Mouse (Mus musculus): Measurements from ENCODE around the gene Hoxd1.

Hoxd1 gene

GRCm38 (mm10) chr2:74733317-74733661 lies 29.5 kb upstream of the Hoxd1 start:
- DNase-seq: no peak

- DNase-seq: no peak
Observed at GRCm38 (mm10) chr2:74733765-74734164, 29.0 kb upstream of the Hoxd1 start.

DNA sequence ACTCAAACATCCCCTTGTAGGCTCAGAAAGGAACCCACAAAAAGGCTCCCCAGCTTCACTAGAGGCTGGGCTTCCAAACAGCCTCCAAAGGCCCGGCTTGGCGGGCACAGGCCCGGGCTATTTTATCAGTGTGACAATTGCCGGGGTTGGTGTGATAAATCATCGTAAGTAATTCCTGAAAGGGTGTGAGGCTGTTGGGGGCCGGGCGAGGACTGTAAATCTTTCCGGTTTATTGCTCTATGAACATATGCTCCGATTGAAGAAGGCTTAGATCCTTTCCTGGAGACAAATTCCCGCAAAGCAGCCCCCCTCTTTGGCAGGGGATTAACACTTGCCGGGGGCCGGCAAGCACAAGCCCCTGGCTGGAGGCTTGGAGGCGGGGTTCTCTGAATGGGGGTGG lies 28.3 kb upstream of the Hoxd1 start:
- DNase-seq: no peak

DNA sequence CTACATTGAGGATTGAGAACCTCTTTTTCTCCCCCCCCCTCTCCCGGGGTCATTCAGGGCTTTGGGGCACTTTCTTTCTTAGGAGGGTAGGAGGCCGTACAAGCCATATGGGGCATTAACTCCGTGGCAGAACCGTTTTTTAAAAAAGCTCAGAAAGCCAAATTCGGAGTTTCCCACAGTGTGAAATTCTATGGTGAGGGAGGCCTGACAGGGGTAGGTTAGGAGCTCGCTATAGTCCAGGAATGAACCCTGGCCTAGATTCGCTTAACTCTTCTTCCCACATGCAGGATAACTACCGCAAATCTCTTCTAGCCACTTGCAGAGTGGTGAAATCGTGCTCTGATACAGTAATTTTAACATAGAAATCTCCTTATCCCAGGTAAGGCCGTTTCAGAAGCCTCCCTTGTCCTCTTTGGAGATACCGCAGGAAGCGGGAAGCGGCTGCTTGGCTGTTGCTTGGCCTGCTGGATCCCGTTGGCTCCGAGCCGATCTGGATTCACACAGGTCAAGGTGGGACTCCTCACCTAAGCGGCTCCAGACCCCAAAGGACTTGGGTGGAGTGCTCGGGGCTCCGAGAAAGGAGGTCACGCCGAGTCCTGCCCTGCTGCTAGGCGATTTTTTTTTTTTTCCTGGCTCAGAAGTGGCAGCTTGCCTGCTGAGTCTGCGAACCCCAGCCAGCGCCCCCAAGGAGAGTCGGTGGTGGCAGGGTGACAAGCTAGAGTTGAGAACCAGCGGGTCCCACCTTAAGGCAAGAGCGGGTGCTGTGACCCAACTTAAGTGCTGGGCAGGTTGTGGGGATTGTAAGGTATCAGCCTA lies 27.6 kb upstream of the Hoxd1 start:
- DNase-seq: no peak

DNA sequence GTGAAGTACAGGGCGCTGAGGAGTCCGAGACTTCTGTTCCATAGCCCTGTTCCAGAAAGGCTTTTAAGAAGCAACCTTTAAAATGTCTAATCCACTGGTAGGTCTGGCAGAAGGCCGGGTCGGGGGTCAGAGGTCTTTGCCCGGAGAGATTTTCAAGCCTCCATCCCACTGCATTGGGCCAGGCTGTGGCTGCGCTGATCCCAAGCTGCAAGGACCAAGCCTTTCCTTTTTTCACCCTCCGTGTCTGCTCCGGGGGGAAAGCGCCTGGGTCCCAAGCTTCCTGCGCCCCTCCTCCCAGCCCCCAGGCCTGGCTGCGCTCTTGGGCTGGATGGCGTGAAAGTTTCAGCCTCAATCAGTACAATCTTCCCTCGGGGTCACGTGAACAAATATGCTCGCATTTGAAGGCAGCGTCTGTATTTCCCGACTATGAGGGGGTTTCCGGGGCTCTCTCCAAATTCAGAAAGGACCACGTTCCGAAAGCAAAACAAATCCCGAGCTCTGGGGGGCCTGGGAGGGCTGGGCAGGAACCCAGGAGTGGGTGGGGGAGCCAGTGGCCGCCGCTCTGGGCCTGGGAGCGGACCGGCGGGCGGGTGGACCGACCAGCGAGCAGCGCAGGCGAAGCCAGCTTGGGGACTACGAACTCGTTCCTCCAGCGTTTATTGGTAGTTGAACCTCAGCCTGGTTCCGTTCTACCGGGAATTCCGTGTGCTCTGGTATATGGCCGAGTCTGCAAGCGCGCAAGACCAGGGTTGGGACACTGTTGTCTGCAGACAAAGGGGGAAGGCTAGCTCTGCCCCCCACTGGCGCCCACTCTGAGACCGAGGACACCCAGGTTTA lies 26.7 kb upstream of the Hoxd1 start:
- no peak for DNase-seq

DNA sequence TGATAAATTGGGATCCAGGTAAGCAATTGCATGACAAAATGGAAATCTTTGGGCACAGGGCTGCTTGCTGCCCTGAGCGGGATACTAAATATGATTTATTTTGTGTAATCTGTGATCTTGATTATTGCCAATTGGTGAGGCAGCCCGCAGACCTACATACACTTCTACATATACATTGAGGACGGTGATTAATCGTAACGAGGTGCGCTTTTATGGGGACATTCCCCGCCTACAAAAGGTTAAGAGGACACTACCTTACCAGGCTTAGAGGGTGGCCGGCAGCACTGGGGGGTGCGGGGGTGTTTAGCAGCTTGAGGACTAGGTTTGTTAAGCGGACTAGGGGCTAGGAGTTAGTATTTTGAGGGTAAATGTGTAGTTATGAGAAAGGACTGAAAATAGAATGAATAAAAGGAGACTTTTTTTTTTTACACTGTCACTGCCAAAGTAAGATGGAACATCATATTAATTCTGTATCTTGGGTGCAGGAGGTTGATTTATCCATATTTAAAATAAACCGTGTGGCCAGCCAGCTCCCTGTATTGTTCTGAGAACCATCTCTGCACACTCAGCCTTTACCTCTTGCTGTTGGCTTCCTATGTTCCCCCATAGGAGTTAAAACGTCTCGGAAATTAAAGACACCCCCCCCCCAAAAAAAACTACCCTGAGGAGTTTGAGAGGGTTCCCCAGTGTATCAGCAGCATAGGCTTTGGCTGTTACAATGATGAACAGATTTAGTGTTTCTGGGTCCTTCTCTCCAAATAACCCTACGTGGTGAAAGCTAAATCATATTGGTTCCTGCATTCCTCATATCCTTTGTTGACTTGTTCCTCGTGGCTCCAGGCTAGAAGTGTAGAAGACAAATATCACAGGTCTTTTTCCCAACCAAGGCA lies 25.8 kb upstream of the Hoxd1 start:
- no peak for DNase-seq

GRCm38 (mm10) chr2:74737578-74738070 lies 25.2 kb upstream of the Hoxd1 start:
- no peak for DNase-seq

DNA sequence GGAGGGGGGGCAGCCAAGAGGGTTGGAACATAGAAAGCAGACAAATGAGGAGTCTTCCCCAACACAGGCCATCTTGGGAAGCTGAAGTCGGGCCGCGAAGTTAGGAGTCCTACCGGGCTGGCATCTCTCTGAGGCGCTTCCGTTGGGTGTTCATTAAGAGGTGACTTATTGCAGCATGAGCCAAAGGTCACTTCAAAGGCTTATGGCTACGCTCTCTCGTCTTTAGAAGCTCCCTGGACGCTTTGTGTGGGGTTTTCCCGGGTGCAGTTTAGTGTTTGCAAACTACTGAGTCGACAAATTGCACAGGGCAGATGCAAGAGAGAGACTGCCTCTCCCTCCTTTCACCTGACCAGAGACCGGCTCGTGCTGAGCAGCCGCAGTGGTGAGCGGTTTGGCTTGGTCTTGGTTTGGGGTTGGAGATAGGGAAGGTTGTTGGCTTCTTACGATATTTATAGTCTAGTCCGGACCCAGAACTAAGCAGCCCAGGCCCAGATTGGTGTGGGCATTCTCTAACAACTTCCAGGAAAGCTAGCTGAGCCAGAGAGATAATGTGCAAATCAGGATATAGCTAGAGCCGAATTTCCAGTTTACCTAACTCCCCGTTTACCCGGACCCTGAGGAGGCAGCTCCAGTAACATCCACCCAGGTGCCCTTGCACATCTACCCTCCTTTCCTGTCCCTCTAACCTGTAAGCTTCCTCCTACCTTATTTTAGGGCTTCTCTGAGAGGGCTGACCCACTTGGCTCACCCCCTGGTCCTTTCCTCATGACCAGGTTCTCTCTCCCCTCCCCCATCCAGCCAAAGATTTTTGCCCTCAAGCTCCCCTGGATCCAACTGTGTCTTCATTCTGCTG lies 23.9 kb upstream of the Hoxd1 start:
- DNase-seq: no peak

DNA sequence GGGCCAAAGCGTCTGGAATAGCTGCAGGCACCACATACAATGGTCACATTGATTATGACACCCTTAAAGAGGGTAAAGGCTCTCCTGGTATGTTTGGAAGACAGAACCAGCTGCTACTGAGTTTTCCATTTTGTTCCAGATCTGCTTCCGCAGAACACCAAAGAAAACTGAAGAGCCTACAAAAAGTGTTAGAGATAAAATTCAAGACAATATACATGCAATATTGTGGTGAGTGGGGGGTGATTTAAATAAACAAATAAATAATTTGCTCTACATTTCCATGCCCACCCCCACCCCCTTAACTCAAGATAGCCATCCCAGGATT lies 23.3 kb upstream of the Hoxd1 start:
- DNase-seq: no peak

DNA sequence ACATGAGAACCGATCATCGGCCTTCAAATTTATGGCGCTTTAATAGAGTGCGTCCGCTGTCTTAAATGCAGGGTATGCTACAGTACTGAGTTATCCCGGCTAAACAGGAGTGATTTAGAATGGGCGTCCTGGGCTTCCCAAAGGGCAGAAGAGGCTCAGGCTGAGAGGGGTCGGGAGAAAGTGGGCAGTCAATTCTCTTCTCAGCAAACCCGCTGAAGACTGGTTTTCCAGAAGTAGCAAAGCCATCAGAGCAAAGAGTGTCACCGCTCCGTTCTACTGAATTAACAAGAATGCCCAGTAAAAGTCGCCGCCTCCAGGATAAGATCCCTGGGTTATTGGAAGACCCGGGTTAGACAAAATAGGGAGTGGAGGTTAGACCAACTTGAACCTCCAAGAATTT lies 22.9 kb upstream of the Hoxd1 start:
- no peak for DNase-seq

GRCm38 (mm10) chr2:74740311-74741091 lies 22.3 kb upstream of the Hoxd1 start:
- DNase-seq: no peak

DNA sequence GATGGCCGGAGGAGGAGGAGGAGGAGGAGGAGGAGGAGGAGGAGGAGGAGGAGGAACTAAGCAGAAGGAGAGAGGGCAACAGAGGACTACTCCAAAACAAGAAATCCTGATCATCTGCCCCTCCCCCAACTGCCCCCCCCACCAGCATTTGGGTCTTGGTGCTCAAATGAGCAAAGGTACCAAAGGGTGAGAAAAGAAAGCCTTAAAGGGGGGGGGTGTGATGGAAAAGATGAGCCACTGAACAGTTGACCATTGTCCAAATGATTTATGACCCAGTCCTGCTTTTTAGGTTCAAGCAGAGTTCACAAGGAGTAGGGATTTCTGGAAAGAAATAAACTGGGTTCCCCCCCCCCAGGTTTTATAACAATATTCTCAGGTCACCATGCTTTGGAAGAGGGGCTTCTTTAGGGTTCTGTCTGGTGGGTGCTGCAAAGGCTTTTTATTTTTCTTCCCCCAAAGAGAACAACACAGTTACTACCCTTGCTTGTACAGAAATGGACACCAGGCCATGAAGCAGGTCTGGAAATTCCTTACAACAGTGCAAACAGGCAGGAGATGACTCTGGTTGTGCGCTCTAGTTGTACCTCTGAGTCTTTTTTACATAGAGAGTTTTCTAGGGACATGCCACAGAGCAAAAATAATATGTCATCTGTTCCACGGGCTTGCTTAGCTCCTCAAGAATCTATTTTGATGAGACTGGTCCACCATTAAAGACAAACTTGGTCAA lies 21.4 kb upstream of the Hoxd1 start:
- DNase-seq: no peak

- DNase-seq: no peak
Observed at GRCm38 (mm10) chr2:74741979-74742277, 20.9 kb upstream of the Hoxd1 start.

DNA sequence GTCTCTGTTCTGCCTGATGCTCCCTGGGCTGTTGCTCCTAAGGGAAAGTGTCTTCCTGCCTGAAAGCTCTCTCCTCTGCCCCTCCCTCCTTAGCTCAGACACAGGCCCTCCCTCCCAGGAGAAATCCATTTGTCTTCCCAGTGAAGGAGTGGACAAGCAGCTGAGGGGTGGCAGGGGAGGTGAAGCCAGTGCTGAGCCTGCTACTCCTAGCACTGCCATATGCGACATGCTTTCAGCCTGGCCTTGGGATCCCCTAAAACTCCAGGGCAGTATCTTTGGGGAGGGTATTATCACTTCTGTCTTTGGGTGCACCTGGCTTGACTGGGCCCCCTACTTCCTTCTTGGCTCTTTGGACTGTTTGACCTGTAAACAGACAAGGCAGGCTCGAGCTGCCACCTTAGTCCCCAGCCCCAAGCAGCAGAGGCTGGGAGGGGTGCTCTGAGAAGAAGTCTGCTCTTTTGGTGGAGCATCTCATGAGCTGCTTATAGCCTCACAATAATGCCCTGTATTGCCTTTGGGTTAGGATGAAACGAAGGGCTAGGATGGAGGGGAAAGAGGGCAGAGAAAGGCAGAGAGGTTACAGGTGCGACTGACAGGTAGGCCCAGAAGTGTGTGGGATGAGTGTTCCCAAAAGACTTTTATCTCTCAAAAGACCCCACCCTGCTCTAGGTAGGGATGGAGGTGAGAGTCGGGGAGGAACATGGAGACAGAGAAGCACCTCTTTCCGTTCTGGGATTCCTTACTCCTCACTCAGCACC lies 17.1 kb upstream of the Hoxd1 start:
- DNase-seq: no peak

GRCm38 (mm10) chr2:74746298-74746921 lies 16.4 kb upstream of the Hoxd1 start:
- DNase-seq: no peak

GRCm38 (mm10) chr2:74747006-74747405 lies 15.8 kb upstream of the Hoxd1 start:
- no peak for DNase-seq

DNA sequence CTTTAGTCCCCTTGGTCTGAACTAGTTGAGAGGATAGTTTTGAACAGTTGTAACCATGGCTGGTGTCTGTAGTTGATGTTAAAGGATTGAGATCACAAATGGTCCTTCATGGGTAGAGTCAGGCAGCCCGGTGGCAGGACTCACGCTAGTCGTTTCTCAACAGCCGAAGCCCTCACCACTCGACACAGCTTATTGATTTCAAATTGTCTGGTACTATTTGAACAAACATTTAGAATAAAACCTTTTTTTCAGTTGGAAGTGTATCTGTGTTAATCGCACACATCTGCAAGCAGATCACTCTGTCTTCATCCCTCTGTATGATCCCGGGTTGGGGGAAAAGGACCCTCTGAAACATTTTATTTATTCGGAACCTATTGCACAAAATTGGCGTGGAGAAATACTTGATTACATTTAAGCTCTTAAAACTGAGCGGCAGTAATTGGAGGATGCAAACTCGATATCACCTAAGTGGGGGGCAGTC lies 15.1 kb upstream of the Hoxd1 start:
- no peak for DNase-seq

DNA sequence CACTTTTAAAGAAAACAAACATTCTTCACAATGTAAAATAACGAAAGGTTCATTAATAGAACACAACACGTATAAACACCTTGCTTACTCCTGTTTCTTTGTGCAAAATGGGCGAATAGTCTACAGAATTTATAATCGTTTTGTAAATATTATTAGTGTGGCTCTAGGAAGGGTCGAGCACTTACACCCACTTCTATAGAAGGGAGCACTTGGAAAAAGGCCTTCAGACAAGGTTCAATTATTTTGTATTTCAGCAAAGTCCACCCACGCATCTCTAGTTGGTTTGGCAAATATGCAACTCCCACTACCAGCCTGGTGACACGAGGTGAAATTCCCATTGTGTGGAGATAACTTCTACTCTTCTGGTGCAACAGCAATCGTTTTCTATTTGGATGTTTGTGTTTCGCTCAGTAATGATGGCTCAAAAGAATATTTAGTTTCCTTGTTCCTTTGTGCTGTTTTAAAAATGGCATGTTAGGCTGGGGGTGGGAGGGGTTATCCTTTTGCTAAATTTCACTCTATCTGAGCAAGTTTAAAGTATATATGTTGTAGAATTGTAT lies 14.3 kb upstream of the Hoxd1 start:
- DNase-seq: no peak

Measured in cerebellum, adult 11-12 months (tissue).